In the genomic region with DNA sequence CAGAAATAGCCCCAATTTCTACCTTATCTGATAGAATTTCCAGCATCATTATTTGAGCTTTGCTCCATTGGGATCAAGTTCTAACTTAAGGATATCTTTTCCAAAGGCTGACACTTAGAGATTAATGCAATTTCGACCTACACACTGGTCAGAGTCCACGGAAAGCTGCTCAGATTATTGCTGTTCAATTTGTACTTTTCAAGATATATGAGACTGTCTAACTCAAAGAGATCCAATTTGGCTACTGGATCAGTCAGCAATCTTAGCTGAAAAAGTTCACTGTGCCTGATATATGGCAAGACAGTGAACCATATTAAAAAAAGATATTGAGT, we compare ENCODE assay signal across 28 mouse cellular contexts.
"Had no signal": no experiment of that assay in that cellular context is flagged by ENCODE, and none has a peak within 500 bp of the region (broad histone marks: within the 10 kb centered on the region; RNA-seq: fewer than 3 reads in every experiment).

No protein-coding gene starts in this region.

- H3K4me1 ChIP-seq: embryonic facial prominence, embryonic 10.5 days; embryonic facial prominence, embryonic 12.5 days; embryonic facial prominence, embryonic 13.5 days; embryonic facial prominence, embryonic 15.5 days; forebrain, embryonic 12.5 days; forebrain, embryonic 13.5 days had no signal

- H3K4me3 ChIP-seq: embryonic facial prominence, embryonic 10.5 days; embryonic facial prominence, embryonic 12.5 days; embryonic facial prominence, embryonic 13.5 days; embryonic facial prominence, embryonic 15.5 days; erythroblast, embryonic 14.5 days; forebrain, embryonic 10.5 days; forebrain, embryonic 12.5 days; forebrain, embryonic 13.5 days; forebrain, embryonic 15.5 days; gastrocnemius, adult 2 months had no signal

- ATAC-seq: forebrain, embryonic 13.5 days; forebrain, embryonic 14.5 days; forebrain, embryonic 15.5 days; forebrain, embryonic 16.5 days; forebrain, postnatal 0 days had no signal

- DNase-seq: cerebellum, adult 18-20 months; cerebellum, adult 2 months; cerebellum, adult 8-10 months; cerebellum, adult 9-10 months; cerebellum, adult 9-11 months; cerebellum, postnatal 10 days; cerebellum, postnatal 14 days; cerebellum, postnatal 25 days; cerebellum, postnatal 36 days; embryo, embryonic 11 days; forebrain, postnatal 0 days; gastrocnemius, adult 2 months; gastrocnemius, postnatal 10 days; gastrocnemius, postnatal 14 days; gastrocnemius, postnatal 25 days; gastrocnemius, postnatal 36 days; heart, adult 11 months had no signal

- H3K9me3 ChIP-seq: embryonic facial prominence, embryonic 10.5 days; embryonic facial prominence, embryonic 12.5 days; embryonic facial prominence, embryonic 13.5 days; embryonic facial prominence, embryonic 15.5 days; forebrain, embryonic 10.5 days; forebrain, embryonic 12.5 days; forebrain, embryonic 13.5 days; forebrain, embryonic 15.5 days had no signal

- H3K9ac ChIP-seq: embryonic facial prominence, embryonic 12.5 days; embryonic facial prominence, embryonic 13.5 days; embryonic facial prominence, embryonic 15.5 days; forebrain, embryonic 12.5 days; forebrain, embryonic 13.5 days; forebrain, embryonic 15.5 days; forebrain, postnatal 0 days had no signal

- H3K36me3 ChIP-seq: embryonic facial prominence, embryonic 10.5 days; embryonic facial prominence, embryonic 12.5 days; embryonic facial prominence, embryonic 13.5 days; embryonic facial prominence, embryonic 15.5 days; forebrain, embryonic 10.5 days; forebrain, embryonic 12.5 days; forebrain, embryonic 15.5 days had no signal

- H3K27me3 ChIP-seq: embryonic facial prominence, embryonic 12.5 days; embryonic facial prominence, embryonic 13.5 days; embryonic facial prominence, embryonic 15.5 days; forebrain, embryonic 12.5 days; forebrain, embryonic 13.5 days; forebrain, embryonic 15.5 days had no signal

- H3K4me2 ChIP-seq: embryonic facial prominence, embryonic 12.5 days; embryonic facial prominence, embryonic 13.5 days; embryonic facial prominence, embryonic 15.5 days; forebrain, embryonic 12.5 days; forebrain, embryonic 13.5 days; forebrain, embryonic 15.5 days had no signal

- H3K27ac ChIP-seq: embryonic facial prominence, embryonic 10.5 days; embryonic facial prominence, embryonic 12.5 days; embryonic facial prominence, embryonic 13.5 days; embryonic facial prominence, embryonic 15.5 days; forebrain, embryonic 10.5 days; forebrain, embryonic 12.5 days; forebrain, embryonic 13.5 days; forebrain, embryonic 15.5 days; gastrocnemius, adult 2 months had no signal
